Mouse (Mus musculus) embryo, embryonic 9.5 days (tissue): ENCODE measurements around the gene Pip5k1a.
A peak's percentile ranks its signal among the peaks of the same experiment; 100 is the strongest.
"Not testable (repeated sequence)": the region's sequence is repeated elsewhere in the genome, so short reads cannot be mapped to it uniquely, and the experiment has no call there.

ENCODE experiments used
- DNase-seq: peaks from one replicate; pipeline ENCODE4 v3.0.0-alpha.2; 2017; ENCODE audit errors: extremely low spot score

Gene Pip5k1a

DNA sequence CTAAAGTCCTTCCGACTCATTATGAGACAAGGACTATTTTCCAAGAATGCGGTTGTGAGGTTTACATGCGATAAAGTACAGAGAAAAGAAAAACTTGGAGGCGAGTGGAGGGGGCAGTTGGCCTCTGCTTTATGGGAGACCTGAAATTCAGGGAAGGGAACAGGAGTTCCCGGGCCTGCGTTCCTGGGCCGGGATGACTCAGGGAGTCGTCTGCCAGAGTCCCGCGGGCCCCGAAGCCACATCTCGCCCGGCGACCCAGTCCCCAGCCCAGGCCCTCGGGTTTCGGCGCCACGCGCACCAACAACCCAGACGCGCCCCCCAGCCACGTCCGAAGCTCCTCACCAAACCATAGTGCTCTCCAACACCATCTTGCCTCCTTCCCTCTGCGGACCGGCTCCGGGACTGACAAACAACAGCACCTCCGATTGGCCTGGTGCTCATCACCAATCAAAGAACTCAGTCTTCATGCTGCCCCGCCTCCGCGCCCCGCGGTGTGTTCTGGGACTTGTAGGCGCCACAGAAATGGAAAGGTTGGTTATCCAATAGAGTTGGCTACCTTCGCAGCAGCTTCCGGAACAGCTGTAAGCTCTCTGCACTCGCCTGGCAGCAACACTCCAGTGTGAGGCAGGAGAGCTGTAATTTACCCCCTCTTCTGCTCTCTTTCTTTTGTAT is 64.4 kb downstream of the Pip5k1a start, which contains the start of gene Psmd4:
Gene Psmd4, minus strand, starts transcription at position 449 of the 672 bp plus-strand sequence.
- peak; percentile 97 for DNase-seq

DNA sequence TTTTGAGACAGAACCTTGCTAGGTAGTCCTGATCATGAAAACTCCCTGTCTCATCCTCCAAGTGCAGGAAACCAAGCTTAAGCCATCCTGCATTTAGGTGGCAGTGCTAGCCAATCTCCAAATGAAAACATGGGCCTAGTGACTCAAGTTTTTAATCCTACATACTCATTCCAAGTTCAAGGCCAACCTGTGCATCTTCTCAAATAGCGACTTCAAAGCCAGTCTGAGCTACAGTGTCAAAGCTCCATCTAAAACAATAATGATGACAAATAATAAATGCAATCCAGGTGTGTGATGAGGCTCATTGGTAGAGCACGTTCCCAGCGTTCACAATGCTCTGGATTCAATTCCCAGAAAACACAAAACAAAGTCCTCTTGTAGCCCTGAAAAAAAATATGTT is 65.1 kb downstream of the Pip5k1a start:
- no peak for DNase-seq

DNA sequence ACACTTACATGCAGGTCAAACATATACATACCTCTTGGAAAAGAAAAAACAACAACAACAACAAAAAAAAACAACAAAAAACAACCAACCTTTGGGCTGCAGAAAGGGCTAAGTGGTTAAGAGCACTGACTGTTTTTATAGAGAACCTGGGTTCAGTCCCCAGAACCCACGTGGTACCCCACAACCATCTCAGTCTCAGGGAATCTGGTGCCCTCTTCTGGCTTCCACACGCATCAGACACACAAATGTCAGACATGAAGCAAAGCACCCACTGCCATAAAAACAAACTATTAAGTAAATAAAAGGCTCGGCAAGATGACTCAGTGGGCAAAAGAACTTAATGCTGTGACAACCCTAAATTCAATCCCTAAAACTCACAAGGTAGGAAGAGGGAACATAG is 76.8 kb downstream of the Pip5k1a start:
- no peak for DNase-seq

DNA sequence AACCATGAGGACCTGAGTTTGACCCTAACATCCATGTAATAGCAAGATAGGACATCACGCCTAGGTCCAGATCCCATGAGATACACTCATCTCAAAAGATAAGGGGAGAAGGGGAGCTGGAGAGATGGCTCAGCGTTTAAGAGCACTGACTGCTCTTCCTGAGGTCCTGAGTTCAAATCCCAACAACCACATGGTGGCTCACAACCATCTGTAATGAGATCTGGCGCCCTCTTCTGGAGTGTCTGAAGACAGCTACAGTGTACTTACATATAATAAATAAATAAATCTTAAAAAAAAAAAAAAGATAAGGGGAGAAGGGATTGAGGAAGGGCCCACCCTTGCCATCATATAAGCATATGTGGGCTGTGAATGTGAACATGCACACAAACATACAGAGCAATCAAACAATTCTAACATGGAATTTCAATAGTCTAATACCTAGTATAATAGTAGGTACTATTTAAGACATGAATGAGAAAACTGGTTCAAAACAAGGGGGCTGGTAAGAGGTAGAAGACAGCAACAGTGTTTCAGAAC is 77.4 kb downstream of the Pip5k1a start:
- not testable (repeated sequence) for DNase-seq

DNA sequence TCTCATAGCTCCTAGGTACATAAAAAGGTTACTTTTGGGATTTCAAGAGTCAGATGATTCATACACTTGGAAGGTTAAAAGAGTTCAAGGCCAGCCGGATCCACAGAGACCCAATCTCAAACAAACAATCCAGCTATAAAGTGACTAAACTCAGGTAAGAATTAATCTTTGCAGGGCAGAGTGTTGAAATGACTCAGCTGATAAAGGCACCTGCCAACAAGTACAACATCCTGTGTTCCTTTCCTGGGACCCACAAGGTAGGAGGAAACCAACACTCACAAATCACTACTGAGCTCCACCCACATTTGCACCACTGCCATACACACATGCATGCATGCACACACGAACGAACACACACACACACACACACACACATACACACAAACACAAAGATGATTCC is 78.1 kb downstream of the Pip5k1a start:
- no peak for DNase-seq

DNA sequence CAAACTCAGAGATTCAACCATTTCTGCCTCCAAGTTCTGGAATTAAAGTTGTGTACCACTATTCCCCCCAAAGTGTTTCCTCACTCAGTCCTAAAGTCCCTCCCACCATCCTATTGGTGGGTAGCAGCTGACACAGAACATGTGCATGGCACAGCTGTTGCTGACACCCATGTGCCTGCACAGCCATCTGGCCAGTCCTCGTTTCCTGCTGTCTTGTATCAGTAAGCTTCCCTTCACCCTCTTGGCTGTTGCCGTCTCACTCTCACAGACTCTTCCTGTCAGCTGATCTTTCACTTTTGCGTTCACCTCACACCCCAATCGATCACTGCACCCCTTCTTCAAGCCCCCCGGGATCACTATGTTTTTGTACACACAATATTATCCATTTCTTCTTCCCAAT is 79.0 kb downstream of the Pip5k1a start:
- DNase-seq = no peak

DNA sequence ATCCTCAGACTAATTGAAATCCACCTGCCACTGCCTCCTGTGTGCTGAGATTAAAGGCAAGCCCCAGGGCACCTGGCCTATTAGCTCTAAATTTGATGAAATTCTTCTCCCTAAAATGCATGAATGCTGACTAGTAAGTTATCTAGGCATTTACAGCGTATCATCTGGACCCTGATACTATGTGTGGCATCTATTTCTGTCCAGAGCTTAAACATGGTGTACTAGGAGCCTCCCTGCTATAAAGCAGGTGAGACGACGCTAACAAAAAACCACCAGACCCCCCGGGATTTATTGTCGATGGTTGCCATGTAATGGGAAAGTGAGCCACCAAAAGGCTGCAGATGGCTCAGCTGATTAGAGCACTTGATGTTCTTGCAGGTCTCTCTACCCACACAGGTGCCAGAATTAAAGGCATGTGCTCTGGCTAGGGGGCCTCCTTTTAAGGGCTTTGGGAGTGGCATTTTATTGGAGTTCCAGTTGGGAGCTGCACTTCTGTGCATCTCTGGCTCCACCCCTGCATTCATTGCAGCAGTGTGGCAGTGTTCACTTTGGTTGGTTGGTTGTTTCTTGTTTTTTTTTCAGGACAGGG is 79.6 kb downstream of the Pip5k1a start:
- DNase-seq = no peak

DNA sequence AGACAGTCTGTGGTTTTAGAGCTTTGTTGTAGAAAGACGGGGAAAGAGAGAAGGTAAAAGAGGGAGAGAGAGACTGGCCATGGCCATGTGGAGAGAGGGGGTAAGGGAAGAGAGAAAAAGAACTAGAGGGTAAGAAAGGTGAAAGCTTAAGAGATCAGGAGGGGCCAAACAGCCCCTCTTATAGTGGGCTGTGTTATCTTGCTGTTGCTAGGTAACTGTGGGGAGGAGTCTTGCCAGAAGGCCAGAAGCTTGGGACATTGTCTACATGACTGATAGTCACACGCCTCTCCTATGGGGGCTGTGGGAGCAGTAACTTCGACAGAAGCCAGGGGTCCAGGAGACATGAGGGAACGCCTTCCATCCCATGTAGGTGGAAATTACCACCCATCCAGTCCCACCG is 81.5 kb downstream of the Pip5k1a start:
- no peak for DNase-seq

DNA sequence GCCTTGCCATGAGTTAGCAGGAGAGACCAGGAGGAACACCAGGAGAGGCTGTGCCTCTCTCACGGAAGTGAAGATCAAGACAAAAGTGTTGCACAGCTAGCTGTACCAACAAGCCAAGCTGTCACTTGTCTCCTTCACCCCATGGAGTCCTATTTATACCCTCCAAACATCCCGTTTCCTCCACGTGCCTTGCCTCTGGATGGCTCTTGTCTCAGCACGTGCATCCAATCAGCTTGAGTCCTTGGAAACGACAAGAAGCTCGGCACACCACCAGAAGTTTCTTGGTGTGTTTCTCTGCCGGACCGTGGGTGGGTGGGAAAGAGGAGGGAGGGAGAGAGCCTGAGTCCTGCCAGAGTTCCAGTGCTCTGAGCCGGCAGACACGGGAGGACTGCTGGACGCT is 82.2 kb downstream of the Pip5k1a start:
- no peak for DNase-seq

DNA sequence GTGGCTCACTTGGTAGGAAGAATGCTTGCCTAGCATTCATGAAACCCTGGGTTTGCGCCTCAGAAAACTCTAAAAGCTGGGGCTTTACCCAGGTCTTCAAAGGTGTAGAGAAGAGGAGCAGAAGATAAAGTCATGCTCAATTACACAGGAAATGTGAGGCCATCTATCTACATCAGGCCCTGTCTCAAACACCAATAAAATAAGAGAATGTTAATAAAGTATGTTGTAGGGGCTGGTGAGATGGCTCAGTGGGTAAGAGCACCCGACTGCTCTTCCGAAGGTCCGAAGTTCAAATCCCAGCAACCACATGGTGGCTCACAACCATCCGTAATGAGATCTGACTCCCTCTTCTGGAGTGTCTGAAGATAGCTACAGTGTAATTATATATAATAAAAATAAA is 85.8 kb downstream of the Pip5k1a start:
- not testable (repeated sequence) for DNase-seq

DNA sequence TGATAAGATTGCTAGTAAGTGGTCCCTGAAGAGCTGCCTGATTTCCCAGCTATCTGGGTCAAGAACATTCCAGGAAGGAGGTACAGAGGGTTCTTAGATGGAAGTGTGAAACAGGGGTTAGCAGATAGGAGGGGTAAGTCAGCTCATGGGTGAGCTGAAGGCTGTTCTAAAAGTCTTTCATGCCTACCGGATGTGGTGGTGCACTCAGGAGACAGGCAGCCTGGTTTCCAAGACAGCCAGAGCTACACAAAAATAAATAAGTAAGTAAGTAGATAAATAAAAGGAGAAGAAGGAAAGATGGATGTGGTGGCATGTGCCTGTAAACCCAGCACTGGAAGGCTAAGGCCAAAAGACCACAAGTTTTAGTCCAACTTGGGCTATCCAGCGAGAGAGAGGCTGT is 88.0 kb downstream of the Pip5k1a start:
- no peak for DNase-seq

DNA sequence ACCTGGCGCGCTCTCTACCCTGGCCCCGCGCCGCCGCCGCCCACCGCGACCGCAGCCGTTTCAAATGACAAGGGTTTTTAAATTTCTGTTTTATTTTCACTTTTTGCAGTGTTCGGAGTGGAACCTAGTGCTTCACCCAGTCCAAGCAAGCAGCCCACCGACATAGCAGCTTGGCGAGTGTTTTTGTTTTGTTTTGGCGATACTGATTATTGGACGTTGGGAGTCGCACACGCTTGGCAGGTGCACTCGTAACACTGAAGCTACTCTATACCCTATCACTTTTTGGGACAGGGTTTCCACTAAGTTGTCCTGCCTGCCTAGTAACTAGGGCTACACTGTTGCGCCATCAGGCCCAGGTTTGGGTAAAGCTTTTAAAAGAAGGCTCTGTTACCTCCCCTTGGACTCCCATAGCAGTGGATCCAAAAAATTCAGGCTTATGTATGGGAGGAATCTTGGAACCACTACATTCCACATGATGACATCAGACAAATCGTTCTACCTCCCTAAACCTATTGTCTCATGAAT is 90.1 kb downstream of the Pip5k1a start:
- DNase-seq = no peak

DNA sequence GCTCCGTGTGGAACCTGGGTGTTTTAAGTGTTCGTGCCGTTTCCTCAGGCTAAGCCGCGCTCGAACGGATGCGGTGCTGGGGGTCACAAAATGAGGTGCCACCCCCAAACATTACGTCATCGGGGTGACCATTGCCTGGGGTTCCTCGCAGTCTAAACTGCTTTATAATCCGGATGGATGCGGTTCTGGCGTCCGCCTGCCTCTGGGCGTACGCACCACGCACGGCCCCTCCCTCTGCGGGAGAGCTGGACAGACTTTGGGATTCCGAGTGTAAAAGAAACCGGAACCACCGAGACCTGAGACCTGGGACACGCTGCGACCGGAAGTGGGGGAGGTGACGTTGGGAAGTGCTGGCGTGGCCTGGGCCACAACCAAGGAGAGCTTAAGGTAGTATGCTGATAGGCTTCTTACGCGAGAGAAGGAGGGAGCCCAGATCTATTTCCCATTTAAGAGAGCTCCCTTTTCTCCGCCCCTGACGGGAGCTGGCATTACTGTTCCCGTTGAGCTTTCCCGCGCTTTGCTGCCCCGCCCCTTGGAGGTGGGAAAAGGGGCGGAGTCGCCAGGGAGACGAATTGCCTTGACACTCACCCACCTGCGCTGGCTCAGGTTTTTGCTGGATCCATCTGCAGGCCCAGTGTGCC is 90.7 kb downstream of the Pip5k1a start:
- peak; percentile 90 for DNase-seq

DNA sequence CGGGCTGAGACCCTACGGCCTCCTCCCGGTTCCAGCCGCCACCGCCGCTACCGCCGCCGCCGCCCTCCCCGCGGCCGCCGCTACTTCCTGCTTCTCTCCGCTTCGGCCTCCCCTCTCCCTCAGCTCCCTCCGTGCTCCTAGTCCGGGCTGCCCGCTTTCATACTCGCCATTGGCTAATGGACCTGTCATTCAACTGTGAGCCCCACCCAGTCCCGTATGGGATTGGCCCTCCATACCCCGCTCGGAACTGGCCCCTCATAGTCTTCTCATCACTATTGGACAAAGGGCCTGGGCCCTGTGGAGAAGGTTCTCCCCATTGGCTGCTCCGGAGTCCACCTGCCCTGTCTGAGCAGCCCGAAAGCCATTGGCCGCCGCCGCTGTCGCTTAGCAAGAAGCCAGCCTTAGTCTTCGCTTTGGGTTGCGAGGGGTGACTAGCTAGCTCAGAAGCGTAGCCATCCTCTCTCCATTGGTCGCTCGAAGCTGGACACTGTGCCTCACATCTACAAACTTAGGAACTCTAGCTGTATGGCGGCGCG is 91.3 kb downstream of the Pip5k1a start, which contains the start of gene Zfp687:
Gene Zfp687, minus strand, starts transcription at position 112 of the 536 bp plus-strand sequence.
- DNase-seq = peak; percentile 100

DNA sequence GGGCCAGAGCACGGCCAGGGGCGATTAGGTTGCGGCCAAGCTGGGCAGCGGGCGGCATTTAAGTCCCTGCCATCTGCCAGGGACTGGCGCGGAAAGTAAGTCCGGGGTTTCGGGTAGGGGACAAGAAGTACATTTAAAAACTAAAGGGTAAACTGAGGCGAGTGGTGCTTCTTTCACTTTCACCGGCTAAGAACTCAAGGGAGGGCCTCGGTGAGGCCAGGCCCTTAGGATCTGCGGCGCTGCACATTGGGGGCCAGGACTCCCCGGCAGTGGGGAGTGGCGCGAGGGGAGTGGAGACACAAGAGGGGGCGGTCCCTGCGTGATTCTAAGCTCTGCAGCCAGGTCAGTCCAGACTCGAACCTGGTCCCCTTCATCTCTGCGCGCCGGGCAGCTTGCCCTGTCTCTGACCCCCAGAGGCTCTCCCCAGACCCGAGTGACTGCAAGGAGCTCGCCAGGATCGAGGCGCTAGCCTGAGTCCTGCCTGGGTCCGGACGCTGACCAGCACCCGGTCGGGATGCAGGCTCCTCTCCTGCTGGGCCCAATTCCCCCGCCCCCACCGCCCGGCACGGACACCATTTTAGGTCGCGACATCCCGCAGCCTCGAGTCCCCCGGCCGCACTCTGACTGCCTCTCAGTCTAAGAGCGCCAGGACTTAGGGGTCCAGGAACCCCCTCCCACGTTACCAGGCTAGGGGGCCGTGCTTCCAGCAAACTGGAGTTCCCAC is 92.1 kb downstream of the Pip5k1a start:
- DNase-seq = no peak

DNA sequence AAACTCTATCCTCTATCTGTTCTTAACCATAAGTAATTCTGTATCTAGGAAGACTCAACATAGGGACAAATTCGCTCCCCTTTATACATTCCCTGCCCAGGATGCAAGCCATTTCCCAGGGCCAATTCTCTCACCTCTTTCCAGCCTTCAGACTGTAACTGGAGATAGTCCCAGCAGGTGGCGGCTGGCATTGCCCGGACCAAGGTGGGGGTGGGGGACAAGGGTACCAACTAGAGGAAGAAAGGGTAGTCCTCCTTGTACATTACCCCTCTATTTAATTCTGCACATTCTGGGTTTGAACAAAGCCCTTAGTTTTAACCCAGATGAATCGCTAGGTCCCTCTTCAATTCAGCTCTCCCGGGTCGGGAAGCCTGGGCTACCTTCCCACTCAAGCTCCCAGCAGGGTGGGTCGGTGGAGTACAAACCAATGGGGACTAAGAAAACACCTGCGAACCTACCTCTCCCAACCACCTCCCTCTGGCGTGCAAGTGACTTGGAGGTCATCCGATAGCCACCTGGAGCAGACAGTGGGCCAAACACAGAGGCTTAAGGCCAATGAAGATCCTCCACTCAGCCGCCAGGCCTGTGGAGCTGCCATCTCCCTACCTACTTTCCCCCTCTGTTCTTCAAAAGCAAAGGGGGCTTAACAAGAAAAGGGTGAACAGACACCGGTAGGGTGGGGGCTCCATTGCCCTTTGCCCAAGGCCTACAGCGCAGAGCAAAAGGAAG is 92.9 kb downstream of the Pip5k1a start:
- DNase-seq = no peak

DNA sequence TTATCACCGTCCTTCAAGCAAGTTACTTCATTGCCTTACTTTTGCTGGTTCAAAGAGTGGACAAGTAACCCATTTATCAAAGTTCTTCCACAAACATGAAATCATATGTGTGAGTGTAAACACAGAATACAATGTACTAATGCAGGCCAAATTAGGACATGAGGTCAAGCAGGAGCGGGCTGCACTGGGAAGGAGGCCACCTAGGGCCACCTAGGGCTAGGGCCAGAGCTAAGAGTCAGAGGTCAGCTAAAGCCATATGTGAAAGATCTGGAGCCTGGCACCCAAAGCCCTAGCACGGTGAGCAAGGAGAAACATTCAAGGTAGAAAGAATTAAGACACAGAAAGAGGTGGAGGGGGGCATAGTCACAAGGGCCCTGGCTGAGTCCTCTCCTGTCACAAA is 93.7 kb downstream of the Pip5k1a start:
- no peak for DNase-seq

DNA sequence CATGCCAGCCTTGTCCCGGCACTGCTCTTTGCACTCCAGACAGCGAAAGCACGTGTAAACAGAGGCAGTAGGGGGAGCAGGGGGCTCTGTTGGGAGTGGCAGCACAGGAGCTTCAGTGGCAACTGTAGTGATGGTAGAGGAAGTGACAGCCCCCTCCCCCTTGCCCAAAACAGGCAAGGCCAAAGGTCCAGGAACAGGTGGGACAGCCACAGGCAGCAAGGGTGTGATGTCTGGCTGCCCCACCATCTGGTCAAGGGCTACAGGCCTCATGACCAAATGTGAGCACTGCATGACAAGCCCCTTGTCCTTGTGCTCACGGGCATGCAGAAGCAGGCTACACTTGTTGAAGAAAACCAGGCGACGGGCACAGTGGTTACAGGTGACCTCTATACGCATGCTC is 96.3 kb downstream of the Pip5k1a start:
- no peak for DNase-seq
